Mouse (Mus musculus) heart, adult 2 months (tissue): ENCODE measurements around the gene Uchl4.

ENCODE experiments used
- CTCF ChIP-seq: fragments of 200-600 bp; IDR thresholded peaks from 2 replicates; pipeline ENCODE4 v1.8.1; 2022; ENCODE audit warnings: antibody characterized with exemption, mild to moderate bottlenecking, moderate library complexity
- EP300 ChIP-seq: fragments of 200-500 bp; IDR thresholded peaks from 2 replicates; pipeline ENCODE4 v1.6.1; 2011; ENCODE audit warnings: low read depth, low read length, control low read depth; ENCODE audit not compliant: insufficient read depth
- POLR2A ChIP-seq: fragments of 200-500 bp; IDR thresholded peaks from 2 replicates; pipeline ENCODE4 v1.6.1; 2011; ENCODE audit warnings: mild to moderate bottlenecking, low read depth, low read length, control low read depth; ENCODE audit not compliant: insufficient read depth

DNA sequence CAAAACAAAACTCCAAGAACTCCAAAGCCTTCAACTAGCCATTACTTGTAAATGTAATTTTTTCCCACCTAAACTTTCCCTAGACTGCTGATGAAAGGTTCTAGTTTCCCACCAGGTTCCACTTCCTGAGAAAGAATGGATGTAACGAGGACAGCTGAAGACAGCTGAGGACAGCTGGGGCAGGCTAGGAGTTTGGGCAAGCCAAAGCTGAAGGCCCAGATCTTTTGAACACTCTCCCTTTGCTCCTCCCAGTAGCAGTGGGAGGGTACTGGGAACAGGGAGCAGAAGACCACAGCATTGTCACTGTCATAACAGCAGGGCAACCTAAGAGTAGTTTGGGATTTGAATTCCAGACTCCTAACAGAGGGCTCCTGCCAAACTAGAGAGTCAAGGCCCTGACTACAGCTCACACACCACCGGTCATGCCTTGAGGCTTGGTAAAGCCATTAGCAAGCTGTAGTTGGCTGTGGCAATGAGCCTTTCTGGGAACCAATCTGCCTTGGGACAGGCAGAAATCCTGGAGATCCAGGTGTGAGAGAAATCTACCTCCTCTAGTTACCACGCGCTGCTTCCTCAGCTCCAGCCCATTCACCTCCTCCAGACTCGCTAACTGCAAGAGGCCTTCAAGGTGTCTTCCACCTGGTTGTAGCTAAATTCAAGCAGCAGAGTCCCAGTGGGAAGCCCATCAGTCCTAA is 36.8 kb upstream of the Uchl4 start:
- TF ChIP-seq CTCF, result no peak
- TF ChIP-seq EP300, result no peak
- no peak for TF ChIP-seq POLR2A
